Mouse (Mus musculus) B cell, adult (primary cell): ENCODE measurements around the gene C330021F23Rik. TPM values are rescaled to one million over a fixed set of nuclear protein-coding genes. Genes with fewer than 3 reads are reported as not detected.

Source experiments
- total RNA-seq: library from RNA; stranded (reverse); gene quantifications from 4 replicates; pipeline ENCODE4 v1.2.4, GENCODE M21; 2023; ENCODE audit not compliant: inconsistent age

The C330021F23Rik gene
- total RNA-seq = not detected in 4 replicates

DNA sequence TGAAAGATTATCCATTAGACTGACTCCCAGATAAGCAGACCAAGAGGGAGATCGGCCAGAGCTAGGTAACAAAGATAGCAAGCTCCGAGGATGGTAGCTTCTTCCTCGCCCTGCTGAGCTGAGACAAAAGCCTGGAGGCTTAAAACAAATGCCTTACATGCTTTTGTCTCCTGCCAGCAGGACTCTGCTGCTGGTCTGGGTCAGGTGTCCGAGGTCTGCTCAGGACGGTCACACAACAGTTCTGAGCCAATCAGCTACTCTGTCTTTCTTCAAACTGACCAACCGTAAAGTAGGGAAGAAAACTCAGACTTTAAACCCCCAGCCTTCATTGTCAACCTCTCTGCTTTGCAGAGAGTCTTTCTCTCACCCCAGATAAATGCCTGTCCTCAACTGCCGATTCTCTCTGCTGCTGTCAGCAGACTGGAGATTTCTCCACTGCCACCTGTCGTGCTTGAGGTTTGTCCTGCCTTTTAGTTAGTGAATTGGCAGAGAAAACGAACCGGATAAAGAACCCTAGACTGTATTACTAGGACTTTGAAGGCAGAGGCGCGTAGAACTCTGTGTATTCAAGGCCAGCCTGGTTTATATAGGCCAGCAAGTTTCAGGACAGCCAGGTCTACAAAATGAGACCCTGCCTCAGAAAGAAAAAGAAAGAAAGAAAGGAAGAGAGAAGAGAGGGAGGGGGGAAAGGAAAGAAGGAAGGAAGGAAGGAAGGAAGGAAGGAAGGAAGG, at the start of gene C330021F23Rik:
Gene C330021F23Rik (plus strand): TSS at position 350 of the 731 bp plus-strand sequence.

DNA sequence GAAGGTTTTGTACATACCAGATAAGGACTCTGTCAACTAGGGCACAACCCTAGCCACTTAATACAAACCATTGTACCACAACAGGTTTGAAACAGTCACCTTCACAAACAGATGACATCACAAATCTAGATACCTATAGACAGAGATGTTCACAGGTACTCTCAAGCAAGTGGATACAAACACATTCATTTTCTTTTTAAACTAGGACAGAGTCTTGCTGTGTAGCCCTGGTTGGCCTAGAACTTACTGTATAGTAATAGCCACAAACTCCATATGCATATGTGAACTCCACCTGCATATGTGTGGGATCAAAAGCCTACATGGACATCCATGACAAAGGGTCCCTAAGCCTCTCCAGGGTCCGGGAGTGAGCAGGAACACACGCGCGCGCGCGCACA, 19.2 kb downstream of the C330021F23Rik start, which contains the start of gene Camsap3:
Gene Camsap3 (plus strand): TSS at position 301 of the 398 bp plus-strand sequence.

DNA sequence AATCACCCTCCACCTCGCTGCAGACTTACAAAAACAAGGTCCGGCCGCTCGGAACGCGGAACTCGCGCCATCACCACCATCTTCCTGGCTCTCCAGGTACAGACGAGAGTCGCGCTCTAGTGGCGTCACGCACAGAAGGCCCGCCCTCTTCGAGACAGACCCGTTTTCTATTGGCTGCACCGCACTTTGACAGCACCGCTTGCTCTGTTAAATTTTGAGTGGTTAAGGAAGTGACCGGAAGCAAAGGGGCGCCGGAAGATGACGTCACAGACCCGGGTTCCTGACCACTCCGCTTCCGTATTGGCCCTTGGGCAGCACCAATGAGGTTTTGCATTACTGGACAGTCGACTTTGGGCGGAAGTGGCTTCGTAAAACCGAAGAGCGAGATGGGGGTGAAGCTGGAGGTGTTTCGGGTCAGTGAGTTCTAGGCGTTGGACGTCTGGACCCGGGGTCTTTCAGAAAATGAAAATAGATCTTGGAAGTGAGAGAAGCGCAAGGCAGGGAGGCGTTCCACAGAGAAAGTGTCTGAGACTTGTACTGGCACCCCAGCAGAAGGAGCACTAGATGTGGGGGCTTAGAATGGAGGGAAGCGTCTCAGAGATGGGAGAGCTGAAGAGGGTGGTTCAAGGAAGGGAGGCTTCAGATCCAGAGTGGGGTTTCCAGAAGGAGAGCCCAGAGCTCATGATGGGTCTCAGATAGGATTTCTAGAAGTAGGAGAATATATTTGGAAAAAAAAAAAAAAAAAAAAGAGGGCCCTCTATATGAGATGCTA, 53.6 kb downstream of the C330021F23Rik start, which contains the start of the genes Xab2 and Pet100:
Gene Xab2 (minus strand): TSS at position 118 of the 772 bp plus-strand sequence.
Gene Pet100 (plus strand): TSS at position 350 of the 772 bp plus-strand sequence.

DNA sequence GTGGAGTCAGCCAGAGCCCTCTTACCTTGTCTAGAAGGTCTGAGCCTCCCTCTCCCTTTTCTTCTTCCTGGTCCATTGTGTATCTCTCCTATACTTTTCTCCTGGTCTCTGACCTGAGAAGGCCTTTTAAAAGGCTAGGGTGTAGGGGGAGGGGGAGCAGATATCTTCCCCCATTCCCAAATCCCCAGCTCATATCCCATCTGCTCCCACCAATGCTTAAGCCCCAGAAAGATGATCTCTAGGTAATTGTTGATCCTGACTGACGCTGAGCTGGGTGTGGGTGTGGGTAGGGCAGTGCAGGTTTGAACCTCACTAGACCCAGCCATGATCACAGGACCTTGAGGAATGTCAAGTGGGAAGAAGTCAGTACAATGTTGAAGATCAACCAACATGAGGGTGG, 57.7 kb downstream of the C330021F23Rik start, which contains the start of gene Pcp2:
Gene Pcp2 (minus strand): TSS at position 101 of the 400 bp plus-strand sequence.

DNA sequence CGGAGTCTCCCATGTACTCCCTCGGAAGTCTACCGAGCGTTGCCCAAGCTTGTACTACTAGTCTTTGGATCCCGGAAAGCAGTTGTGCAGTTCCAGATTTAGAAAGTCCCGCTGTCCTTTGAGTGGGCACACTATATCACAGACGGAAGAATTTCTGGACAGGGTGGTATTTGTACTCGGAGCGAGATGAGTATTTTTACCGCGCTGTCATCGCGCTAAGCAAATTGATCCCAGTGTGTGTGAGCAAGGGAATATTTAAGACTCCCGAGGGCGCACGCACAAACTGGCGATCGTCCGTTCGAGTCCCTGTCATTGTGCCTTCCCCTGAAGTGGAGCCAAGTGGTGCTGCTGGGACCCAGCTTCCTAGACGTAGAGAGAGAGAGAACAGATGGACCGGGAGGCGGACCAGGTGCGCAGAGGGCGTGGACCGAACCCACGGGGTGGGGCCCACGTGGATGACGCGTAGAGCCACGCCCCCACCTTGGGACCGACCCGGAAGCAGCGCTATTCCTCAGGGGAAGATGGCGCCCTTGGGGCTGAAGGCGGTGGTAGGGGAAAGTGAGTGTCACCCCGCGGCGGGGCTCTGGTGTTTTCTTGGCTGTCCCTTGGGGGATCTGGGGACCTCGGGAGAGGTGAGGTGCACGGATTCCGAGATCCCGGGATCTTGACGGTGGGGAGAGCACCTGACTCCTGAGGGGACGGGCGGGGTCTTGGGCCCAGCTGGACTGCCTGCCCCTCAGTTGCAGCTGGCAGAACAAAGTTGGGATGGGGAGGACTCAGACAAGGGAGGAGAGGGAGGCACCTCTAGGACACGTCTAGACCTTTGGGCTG, 63.1 kb downstream of the C330021F23Rik start, which contains the start of gene Stxbp2:
Gene Stxbp2 (plus strand): TSS at position 309 of the 831 bp plus-strand sequence.

Other genes with a start within 250 kb of the C330021F23Rik start
- 230 to 250 TPM (median 241 TPM) in 4 replicates for gene A430078G23Rik, start 214.6 kb upstream of the C330021F23Rik start, total RNA-seq
- 226 to 260 TPM (median 253 TPM) in 4 replicates for gene Arhgef18, start 175.0 kb upstream of the C330021F23Rik start, total RNA-seq
- gene Pex11g, start 100.3 kb upstream of the C330021F23Rik start, total RNA-seq = 0.80 to 1.7 TPM (median 1.4 TPM) in 4 replicates
- 4.9 to 9.2 TPM (median 7.3 TPM) in 4 replicates for gene Tex45, start 97.1 kb upstream of the C330021F23Rik start, total RNA-seq
- gene Zfp358, start 74.9 kb upstream of the C330021F23Rik start, total RNA-seq = 8.0 to 11.4 TPM (median 9.8 TPM) in 4 replicates
- gene Mcoln1, start 67.5 kb upstream of the C330021F23Rik start, total RNA-seq = 89.1 to 114 TPM (median 104 TPM) in 4 replicates
- 60.2 to 80.5 TPM (median 68.7 TPM) in 4 replicates for gene Pnpla6, start 52.6 kb upstream of the C330021F23Rik start, total RNA-seq
- gene Camsap3, start 19.3 kb downstream of the C330021F23Rik start, total RNA-seq = 0.12 to 0.27 TPM (median 0.18 TPM) in 4 replicates
- 91.5 to 105 TPM (median 97.7 TPM) in 4 replicates for gene Xab2, start 53.3 kb downstream of the C330021F23Rik start, total RNA-seq
- gene Pet100, start 53.6 kb downstream of the C330021F23Rik start, total RNA-seq = 67.8 to 74.9 TPM (median 70.5 TPM) in 4 replicates
- gene Pcp2, start 57.6 kb downstream of the C330021F23Rik start, total RNA-seq = not detected in 4 replicates
- 248 to 283 TPM (median 258 TPM) in 4 replicates for gene Stxbp2, start 63.0 kb downstream of the C330021F23Rik start, total RNA-seq
- not detected in 4 replicates for gene Retn, start 87.8 kb downstream of the C330021F23Rik start, total RNA-seq
- gene Mcemp1, start 97.8 kb downstream of the C330021F23Rik start, total RNA-seq = not detected in 4 replicates
- gene Fcor, start 104.4 kb downstream of the C330021F23Rik start, total RNA-seq = 1.6 TPM in 1 of 4 replicates, not detected in the others
- gene Trappc5, start 108.3 kb downstream of the C330021F23Rik start, total RNA-seq = 19.9 to 22.8 TPM (median 21.2 TPM) in 4 replicates
- gene Fcer2a, start 126.2 kb downstream of the C330021F23Rik start, total RNA-seq = 517 to 653 TPM (median 596 TPM) in 4 replicates
- 0.35 TPM in 1 of 4 replicates, not detected in the others for gene Clec4g, start 152.7 kb downstream of the C330021F23Rik start, total RNA-seq
- 0.35 to 1.5 TPM (median 0.90 TPM) in 4 replicates for gene Cd209a, start 181.0 kb downstream of the C330021F23Rik start, total RNA-seq